Mouse (Mus musculus): ENCODE data around the gene Gm20388.

DNA sequence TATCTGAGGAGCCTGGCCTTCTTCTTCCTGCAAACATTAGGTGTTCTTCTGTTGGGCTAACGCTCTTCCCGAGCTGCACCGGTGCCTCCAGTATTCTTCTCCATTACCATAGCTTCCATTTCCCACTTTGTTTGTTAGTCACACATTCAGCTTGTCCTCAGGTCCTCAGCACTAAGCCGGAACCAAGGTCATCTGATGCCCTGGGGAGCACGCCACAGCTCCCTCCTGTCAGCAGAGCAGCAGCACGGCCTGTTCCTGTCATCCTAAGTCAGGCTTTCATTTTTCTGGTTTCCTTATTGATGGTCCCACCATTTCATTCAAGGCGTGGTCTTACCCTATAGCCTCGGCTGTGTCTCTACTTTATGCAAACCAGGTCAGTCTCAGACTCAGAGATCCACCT lies 3477.2 kb downstream of the Gm20388 start:
- no peak for TF ChIP-seq CTCF (IDR thresholded peaks at IDR 0.05; ENCODE audit: low read depth)
- no peak for TF ChIP-seq EP300 (optimal IDR thresholded peaks at IDR 0.05)
